Mouse (Mus musculus): ENCODE data around the gene Lrrc8d. TPM values are rescaled to one million over a fixed set of nuclear protein-coding genes. Genes with fewer than 3 reads are reported as not detected.

The Lrrc8d gene
- polyA plus RNA-seq, 1 experiment = 34.4 TPM

- DNase-seq = no peak
- H3K4me3 ChIP-seq (ENCODE audit: insufficient read depth, low read depth, low read length) = no peak overlapping the region
- H3K27ac ChIP-seq (ENCODE audit: insufficient read depth, low read depth, low read length) = no peak overlapping the region
- H3K4me1 ChIP-seq (ENCODE audit: control insufficient read depth, insufficient read depth, low read length) = peaks cover 18% of the 10 kb centered on the region; the same call in 1 of the 2 replicates
- no peaks in the 10 kb centered on the region for H3K36me3 ChIP-seq (ENCODE audit: control insufficient read depth, insufficient read depth, low read length)
- no peaks in the 10 kb centered on the region for H3K27me3 ChIP-seq (replicated peaks; ENCODE audit: control insufficient read depth, insufficient read depth, low read length)
- TF ChIP-seq POLR2A (IDR thresholded peaks at IDR 0.05; ENCODE audit: low read depth, low read length) = no peak
- no peak for TF ChIP-seq CTCF (conservative IDR thresholded peaks at IDR 0.05; ENCODE audit: insufficient read depth, insufficient read length, low read depth, low read length)
- 80% methylated on average over 6 of the region's 6 CpGs for WGBS
Measured at GRCm38 (mm10) chr5:105736365-105736764, 36.6 kb downstream of the Lrrc8d start.

- H3K36me3 ChIP-seq (ENCODE audit: control insufficient read depth, insufficient read depth, low read length) = no peaks in the 10 kb centered on the region
- no peaks in the 10 kb centered on the region for H3K27me3 ChIP-seq (replicated peaks; ENCODE audit: control insufficient read depth, insufficient read depth, low read length)
- WGBS = 60% methylated on average over 6 of the region's 6 CpGs
- H3K27ac ChIP-seq (ENCODE audit: insufficient read depth, low read depth, low read length) = no peak overlapping the region
- peaks cover 25% of the 10 kb centered on the region for H3K4me1 ChIP-seq (ENCODE audit: control insufficient read depth, insufficient read depth, low read length)
- TF ChIP-seq CTCF (conservative IDR thresholded peaks at IDR 0.05; ENCODE audit: insufficient read depth, insufficient read length, low read depth, low read length) = no peak
- no peak for TF ChIP-seq POLR2A (IDR thresholded peaks at IDR 0.05; ENCODE audit: low read depth, low read length)
- H3K4me3 ChIP-seq (ENCODE audit: insufficient read depth, low read depth, low read length) = no peak overlapping the region
- DNase-seq = no peak
Measured at GRCm38 (mm10) chr5:105737145-105737544, 37.4 kb downstream of the Lrrc8d start.

- Histone ChIP-seq H3K27ac (ENCODE audit: insufficient read depth, low read depth, low read length) (no peak overlapping the region), H3K27me3 (replicated peaks; ENCODE audit: control insufficient read depth, insufficient read depth, low read length) (no peaks in the 10 kb centered on the region), H3K36me3 (ENCODE audit: control insufficient read depth, insufficient read depth, low read length) (no peaks in the 10 kb centered on the region), H3K4me1 (ENCODE audit: control insufficient read depth, insufficient read depth, low read length) (peaks cover 34% of the 10 kb centered on the region), H3K4me3 (ENCODE audit: insufficient read depth, low read depth, low read length) (no peak overlapping the region)
- WGBS = 38% methylated on average over 7 of the region's 7 CpGs
- no peak for DNase-seq
- TF ChIP-seq POLR2A (IDR thresholded peaks at IDR 0.05; ENCODE audit: low read depth, low read length) = no peak
- no peak for TF ChIP-seq CTCF (conservative IDR thresholded peaks at IDR 0.05; ENCODE audit: insufficient read depth, insufficient read length, low read depth, low read length)
Measured at GRCm38 (mm10) chr5:105740437-105740836, 40.7 kb downstream of the Lrrc8d start.

- Histone ChIP-seq H3K4me1 (ENCODE audit: control insufficient read depth, insufficient read depth, low read length) (peaks cover 34% of the 10 kb centered on the region), H3K27me3 (replicated peaks; ENCODE audit: control insufficient read depth, insufficient read depth, low read length) (no peaks in the 10 kb centered on the region), H3K4me3 (ENCODE audit: insufficient read depth, low read depth, low read length) (no peak overlapping the region), H3K27ac (ENCODE audit: insufficient read depth, low read depth, low read length) (peak overlapping the region; percentile 49), H3K36me3 (ENCODE audit: control insufficient read depth, insufficient read depth, low read length) (no peaks in the 10 kb centered on the region)
- TF ChIP-seq POLR2A (IDR thresholded peaks at IDR 0.05; ENCODE audit: low read depth, low read length) (no peak), CTCF (conservative IDR thresholded peaks at IDR 0.05; ENCODE audit: insufficient read depth, insufficient read length, low read depth, low read length) (no peak)
- WGBS = 38% methylated on average over 5 of the region's 5 CpGs
- peak; percentile 83 for DNase-seq
Measured at GRCm38 (mm10) chr5:105742641-105743040, 42.9 kb downstream of the Lrrc8d start.

- no peaks in the 10 kb centered on the region for H3K36me3 ChIP-seq (ENCODE audit: control insufficient read depth, insufficient read depth, low read length)
- 39% methylated on average over 11 of the region's 11 CpGs for WGBS
- H3K27ac ChIP-seq (ENCODE audit: insufficient read depth, low read depth, low read length) = peak overlapping the region; percentile 92
- peaks cover 33% of the 10 kb centered on the region for H3K4me1 ChIP-seq (ENCODE audit: control insufficient read depth, insufficient read depth, low read length)
- DNase-seq = peak; percentile 72
- H3K4me3 ChIP-seq (ENCODE audit: insufficient read depth, low read depth, low read length) = no peak overlapping the region
- TF ChIP-seq POLR2A (IDR thresholded peaks at IDR 0.05; ENCODE audit: low read depth, low read length) (no peak), CTCF (conservative IDR thresholded peaks at IDR 0.05; ENCODE audit: insufficient read depth, insufficient read length, low read depth, low read length) (no peak)
- H3K27me3 ChIP-seq (replicated peaks; ENCODE audit: control insufficient read depth, insufficient read depth, low read length) = no peaks in the 10 kb centered on the region
Measured at GRCm38 (mm10) chr5:105745324-105745723, 45.6 kb downstream of the Lrrc8d start.

- no peaks in the 10 kb centered on the region for H3K36me3 ChIP-seq (ENCODE audit: control insufficient read depth, insufficient read depth, low read length)
- H3K4me3 ChIP-seq (ENCODE audit: insufficient read depth, low read depth, low read length) = no peak overlapping the region
- H3K4me1 ChIP-seq (ENCODE audit: control insufficient read depth, insufficient read depth, low read length) = peaks cover 30% of the 10 kb centered on the region
- peak overlapping the region; percentile 92 for H3K27ac ChIP-seq (ENCODE audit: insufficient read depth, low read depth, low read length)
- no peaks in the 10 kb centered on the region for H3K27me3 ChIP-seq (replicated peaks; ENCODE audit: control insufficient read depth, insufficient read depth, low read length)
- DNase-seq = no peak
- TF ChIP-seq POLR2A (IDR thresholded peaks at IDR 0.05; ENCODE audit: low read depth, low read length) (no peak), CTCF (conservative IDR thresholded peaks at IDR 0.05; ENCODE audit: insufficient read depth, insufficient read length, low read depth, low read length) (no peak)
- WGBS = 75% methylated on average over 5 of the region's 5 CpGs
Measured at GRCm38 (mm10) chr5:105745927-105746454, 46.2 kb downstream of the Lrrc8d start.

- peaks cover 40% of the 10 kb centered on the region for H3K4me1 ChIP-seq (ENCODE audit: control insufficient read depth, insufficient read depth, low read length)
- no peaks in the 10 kb centered on the region for H3K36me3 ChIP-seq (ENCODE audit: control insufficient read depth, insufficient read depth, low read length)
- no peak overlapping the region for H3K4me3 ChIP-seq (ENCODE audit: insufficient read depth, low read depth, low read length)
- no peaks in the 10 kb centered on the region for H3K27me3 ChIP-seq (replicated peaks; ENCODE audit: control insufficient read depth, insufficient read depth, low read length)
- DNase-seq = no peak
- H3K27ac ChIP-seq (ENCODE audit: insufficient read depth, low read depth, low read length) = peak overlapping the region; percentile 76
- TF ChIP-seq CTCF (conservative IDR thresholded peaks at IDR 0.05; ENCODE audit: insufficient read depth, insufficient read length, low read depth, low read length) (no peak), POLR2A (IDR thresholded peaks at IDR 0.05; ENCODE audit: low read depth, low read length) (no peak)
- 45% methylated on average over 8 of the region's 8 CpGs for WGBS
Measured at GRCm38 (mm10) chr5:105754803-105755202, 55.0 kb downstream of the Lrrc8d start.
